Mouse (Mus musculus): ENCODE data around the gene Gm20509. TPM values are rescaled to one million over a fixed set of nuclear protein-coding genes. Genes with fewer than 3 reads are reported as not detected.

The Gm20509 gene
- total RNA-seq, 2 experiments from 2014 or later, result not detected

DNA sequence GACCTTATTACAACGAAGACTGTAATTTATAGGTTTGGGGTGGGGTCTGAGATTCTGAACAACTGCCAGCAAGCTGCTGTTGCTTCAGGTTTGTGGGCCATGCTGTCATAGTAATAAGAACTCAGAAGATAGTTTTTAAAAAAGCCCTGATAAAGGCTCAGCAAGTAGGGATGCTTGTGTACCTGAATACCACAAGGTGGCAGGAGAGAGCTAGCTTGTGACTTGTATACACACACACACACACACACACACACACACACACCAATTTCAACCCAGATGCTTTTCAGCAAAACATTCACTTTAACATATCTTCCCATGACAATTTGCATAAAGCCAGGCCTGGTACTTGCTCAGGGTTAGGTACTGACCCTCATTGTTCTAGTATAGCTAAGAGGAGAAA lies 57.0 kb downstream of the Gm20509 start:
- no peak overlapping the region for H3K27ac ChIP-seq
- no peak overlapping the region for H3K4me3 ChIP-seq
- intact Hi-C loops (cut with DNase I), result no loop called here
- no peak for DNase-seq
- peak; percentile 30 for TF ChIP-seq CTCF (IDR thresholded peaks at IDR 0.05)

- peak; percentile 58 for DNase-seq
- no peak overlapping the region for H3K27ac ChIP-seq
- intact Hi-C loops (cut with DNase I), result loop anchor here (2.0 to 10.0 kb wide), 2 partner anchors 82 to 820 kb away; no protein-coding TSS in a partner anchor
- peak overlapping the region; percentile 56 for H3K4me3 ChIP-seq
- peak; percentile 76 for TF ChIP-seq CTCF (IDR thresholded peaks at IDR 0.05)
Measured at GRCm38 (mm10) chr9:73162571-73163333, 60.5 kb downstream of the Gm20509 start.

DNA sequence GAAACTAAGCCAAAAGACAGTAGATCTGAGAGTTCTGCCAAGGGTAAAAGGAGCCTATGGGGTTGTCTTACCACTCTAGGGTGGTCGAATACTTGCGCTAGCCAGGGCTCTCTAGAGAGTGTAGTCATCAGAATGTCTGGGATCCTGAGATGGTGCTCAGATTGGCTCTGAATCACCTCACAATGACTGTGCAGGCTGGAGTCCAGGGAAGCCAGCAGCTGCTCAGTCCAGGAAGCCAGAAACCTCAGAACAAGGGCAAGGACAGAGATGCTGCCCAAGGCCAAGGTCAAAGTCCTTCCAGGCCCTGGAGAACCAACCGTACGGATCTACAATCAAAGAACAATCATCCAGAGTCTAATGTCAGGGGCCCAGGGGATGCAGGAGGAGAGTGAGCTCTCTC lies 63.4 kb downstream of the Gm20509 start:
- intact Hi-C loops (cut with DNase I), result loop anchor here (10.0 kb wide), 1 partner anchor 79 kb away; no protein-coding TSS in a partner anchor
- no peak overlapping the region for H3K27ac ChIP-seq
- no peak for TF ChIP-seq CTCF (IDR thresholded peaks at IDR 0.05)
- no peak overlapping the region for H3K4me3 ChIP-seq
- DNase-seq, result peak; percentile 31

Other genes starting within 250 kb of the Gm20509 start
- gene Pygo1, start 176.8 kb upstream of the Gm20509 start, total RNA-seq (2021), result 10 to 100 TPM; 11.6 to 15.4 TPM
- gene Dyx1c1, start 143.7 kb upstream of the Gm20509 start, total RNA-seq (2021), result 1 to 10 TPM in 1 of 2 experiments, under 1 TPM in 1; 0.94 to 1.4 TPM
- gene Gm44503, start 143.6 kb upstream of the Gm20509 start, total RNA-seq (2021), result not detected
- gene Ccpg1os, start 117.1 kb upstream of the Gm20509 start, total RNA-seq (2021), result 10 to 100 TPM in 1 of 2 experiments, 1 to 10 TPM in 1; 8.8 to 11.8 TPM
- 10 to 100 TPM; 76.1 to 95.7 TPM for gene Ccpg1, start 117.0 kb upstream of the Gm20509 start, total RNA-seq (2021)
- gene Pigb, start 62.1 kb upstream of the Gm20509 start, total RNA-seq (2021), result 1 to 10 TPM; 3.4 to 4.1 TPM
- gene Rab27a, start 57.6 kb upstream of the Gm20509 start, total RNA-seq (2021), result 1 to 10 TPM; 2.1 TPM
- not detected for gene Khdc3, start 634 bp upstream of the Gm20509 start, total RNA-seq (2021)
- gene Rsl24d1, start 11.0 kb downstream of the Gm20509 start, total RNA-seq (2021), result 10 to 100 TPM; 37.3 to 45.4 TPM